Mouse (Mus musculus) thymus, adult 2 months (tissue): ENCODE data around the gene Aph1a.

Experiments used
- CTCF ChIP-seq: fragments of 200-500 bp; IDR thresholded peaks from 2 replicates; pipeline ENCODE4 v1.5.1; 2012; ENCODE audit warnings: mild to moderate bottlenecking, control low read depth, low read length, moderate library complexity, borderline replicate concordance; ENCODE audit not compliant: control insufficient read depth, poor library complexity, insufficient read depth; ENCODE audit errors: extremely low read depth
- POLR2A ChIP-seq: fragments of 200-500 bp; IDR thresholded peaks from 2 replicates; pipeline ENCODE4 v1.6.1; 2012; ENCODE audit warnings: mild to moderate bottlenecking, low read length, control low read depth, moderate library complexity; ENCODE audit not compliant: control insufficient read depth, poor library complexity, insufficient read depth; ENCODE audit errors: extremely low read depth

DNA sequence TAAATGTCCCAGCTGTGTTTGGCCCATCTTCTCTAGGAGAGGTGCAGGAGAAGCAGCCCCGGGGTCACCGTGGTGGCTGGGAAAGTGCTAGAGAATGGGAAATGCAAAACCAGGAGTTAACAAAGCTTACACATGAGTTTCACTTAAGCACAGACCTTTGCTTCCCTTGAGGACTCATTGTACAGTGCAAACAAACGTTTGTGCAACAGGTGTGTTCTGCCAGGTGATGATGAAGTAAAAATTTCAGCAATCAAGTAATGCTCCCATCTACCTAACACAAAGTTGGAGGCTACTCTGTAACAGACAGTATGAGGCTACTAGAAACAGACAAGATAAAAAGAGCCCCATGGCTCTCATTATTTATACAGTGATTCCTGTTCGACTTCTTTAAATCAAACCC, 14.7 kb upstream of the Aph1a start:
- TF ChIP-seq CTCF, result no peak
- TF ChIP-seq POLR2A, result no peak
